Mouse (Mus musculus): ENCODE measurements at regions not wholly inside any gene's neighbourhood (a gene's known extent, or its start where the extent isn't known, plus 50 kb on each side); places are given as distances from the start of the nearest gene placed in this dataset.

DNA sequence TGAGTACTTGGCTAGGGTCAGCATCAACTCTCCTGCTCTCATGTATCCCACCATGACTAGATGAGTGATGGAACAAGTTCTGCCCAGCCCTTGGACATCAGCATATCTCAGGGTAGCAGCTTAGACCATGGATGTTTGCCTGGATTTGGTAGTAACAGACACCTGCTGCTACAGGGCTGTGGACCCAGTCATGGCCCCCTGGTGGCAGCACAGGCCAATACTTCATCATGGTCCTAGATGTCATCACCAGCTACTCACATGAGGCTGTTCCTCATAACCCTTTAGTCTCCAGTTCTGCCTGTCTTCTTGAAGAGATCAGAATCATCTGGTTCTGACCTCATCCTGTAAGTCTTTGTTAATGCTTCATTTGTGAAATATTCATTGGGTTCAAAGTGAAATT lies 566.9 kb upstream of the Tacstd2 start:
- H3K27ac ChIP-seq (replicated peaks; ENCODE audit: insufficient read depth, low read depth, low read length): no peak overlapping the region
- H3K79me2 ChIP-seq (ENCODE audit: control insufficient read depth, insufficient read depth, low read length): no peaks in the 10 kb centered on the region
- TF ChIP-seq POLR2A (IDR thresholded peaks at IDR 0.05; ENCODE audit: extremely low read depth, insufficient read depth, low read length): no peak
- TF ChIP-seq CTCF (IDR thresholded peaks at IDR 0.05; ENCODE audit: low read depth, low read length): peak; percentile 21; the same call in 1 of the 2 replicates
- H3K9ac ChIP-seq (ENCODE audit: low read depth, low read length): no peak overlapping the region
- no peaks in the 10 kb centered on the region for H3K4me1 ChIP-seq (ENCODE audit: control insufficient read depth, insufficient read depth, low read length)
- no peaks in the 10 kb centered on the region for H3K36me3 ChIP-seq (ENCODE audit: control insufficient read depth, insufficient read depth, low read length)
- no peak overlapping the region for H3K4me3 ChIP-seq (ENCODE audit: insufficient read depth, low read depth, low read length)
- H3K27me3 ChIP-seq (ENCODE audit: control insufficient read depth, insufficient read depth, low read length): no peaks in the 10 kb centered on the region
- no peak for DNase-seq (ENCODE audit: extremely low read depth, low read depth, low spot score)
